Mouse (Mus musculus): ENCODE measurements around the gene Bbs2. TPM values are rescaled to one million over a fixed set of nuclear protein-coding genes. Genes with fewer than 3 reads are reported as not detected.
"Not testable (repeated sequence)": the region's sequence is repeated elsewhere in the genome, so short reads cannot be mapped to it uniquely, and the experiment has no call there.

The Bbs2 gene
- polyA plus RNA-seq (2012; ENCODE audit: insufficient read depth, insufficient read length, low replicate concordance, missing spikeins): not detected in 2 replicates

- TF ChIP-seq POLR2A (IDR thresholded peaks at IDR 0.05; ENCODE audit: insufficient read depth, low read depth, low read length) (peak; percentile 90), CTCF (IDR thresholded peaks at IDR 0.05; ENCODE audit: insufficient read depth, low read depth, low read length) (no peak; the same call in 1 of the 2 replicates)
- Histone ChIP-seq H3K4me1 (ENCODE audit: control insufficient read depth, insufficient read depth, low read length) (peaks cover 5% of the 10 kb centered on the region; the same call in 1 of the 2 replicates), H3K4me3 (ENCODE audit: insufficient read depth, low read depth, low read length) (peak within 1 kb of the TSS; percentile 73), H3K27ac (ENCODE audit: insufficient read depth, low read depth, low read length) (peak within 1 kb of the TSS; percentile 100)
- under 1% methylated on average over 61 of the region's 61 CpGs for WGBS
These were observed at the start of gene Bbs2 for GRCm38 (mm10) chr8:94098081-94098974. Gene Bbs2, minus strand, starts transcription at chr8:94098928.

GRCm38 (mm10) chr8:94148236-94148635 lies 49.5 kb upstream of the Bbs2 start:
- H3K27ac ChIP-seq (ENCODE audit: insufficient read depth, low read depth, low read length): peak overlapping the region; percentile 74; the same call in 1 of the 2 replicates

GRCm38 (mm10) chr8:94140266-94140795 lies 41.6 kb upstream of the Bbs2 start:
- no peak for TF ChIP-seq CTCF (IDR thresholded peaks at IDR 0.05; ENCODE audit: insufficient read depth, low read depth, low read length)
- no peak for TF ChIP-seq POLR2A (IDR thresholded peaks at IDR 0.05; ENCODE audit: insufficient read depth, low read depth, low read length)
- no peak overlapping the region for H3K4me3 ChIP-seq (ENCODE audit: insufficient read depth, low read depth, low read length)
- H3K4me1 ChIP-seq (ENCODE audit: control insufficient read depth, insufficient read depth, low read length): peaks cover 10% of the 10 kb centered on the region
- 72% methylated on average over 4 of the region's 4 CpGs for WGBS
- H3K27ac ChIP-seq (ENCODE audit: insufficient read depth, low read depth, low read length): no peak overlapping the region

More at GRCm38 (mm10) chr8:94148236-94148635, 49.5 kb upstream of the Bbs2 start:
- Histone ChIP-seq H3K4me1 (ENCODE audit: control insufficient read depth, insufficient read depth, low read length) (peaks cover 13% of the 10 kb centered on the region), H3K4me3 (ENCODE audit: insufficient read depth, low read depth, low read length) (no peak overlapping the region)
- 13% methylated on average over 5 of the region's 5 CpGs for WGBS
- no peak for TF ChIP-seq CTCF (IDR thresholded peaks at IDR 0.05; ENCODE audit: insufficient read depth, low read depth, low read length)
- no peak for TF ChIP-seq POLR2A (IDR thresholded peaks at IDR 0.05; ENCODE audit: insufficient read depth, low read depth, low read length)

- no peak for TF ChIP-seq POLR2A (IDR thresholded peaks at IDR 0.05; ENCODE audit: insufficient read depth, low read depth, low read length)
- no peak for TF ChIP-seq CTCF (IDR thresholded peaks at IDR 0.05; ENCODE audit: insufficient read depth, low read depth, low read length)
- whole genome bisulfite sequencing: 66% methylated on average over 6 of the region's 6 CpGs
- Histone ChIP-seq H3K27ac (ENCODE audit: insufficient read depth, low read depth, low read length) (no peak within 1 kb of the TSS), H3K4me3 (ENCODE audit: insufficient read depth, low read depth, low read length) (no peak within 1 kb of the TSS), H3K4me1 (ENCODE audit: control insufficient read depth, insufficient read depth, low read length) (peaks cover 10% of the 10 kb centered on the region)
These were observed 38.2 kb upstream of the Bbs2 start, which contains the start of gene Mt4 for GRCm38 (mm10) chr8:94136933-94137332. Gene Mt4, plus strand, starts transcription at chr8:94137197.

- WGBS: 85% methylated on average over 7 of the region's 7 CpGs
- Histone ChIP-seq H3K4me3 (ENCODE audit: insufficient read depth, low read depth, low read length) (no peak overlapping the region), H3K27ac (ENCODE audit: insufficient read depth, low read depth, low read length) (no peak overlapping the region), H3K4me1 (ENCODE audit: control insufficient read depth, insufficient read depth, low read length) (peaks cover 10% of the 10 kb centered on the region)
- TF ChIP-seq POLR2A (IDR thresholded peaks at IDR 0.05; ENCODE audit: insufficient read depth, low read depth, low read length): no peak
- no peak for TF ChIP-seq CTCF (IDR thresholded peaks at IDR 0.05; ENCODE audit: insufficient read depth, low read depth, low read length)
These were observed 37.5 kb upstream of the Bbs2 start for GRCm38 (mm10) chr8:94136192-94136591.

- 95% methylated on average over 6 of the region's 6 CpGs for WGBS
- no peak for TF ChIP-seq POLR2A (IDR thresholded peaks at IDR 0.05; ENCODE audit: insufficient read depth, low read depth, low read length)
- TF ChIP-seq CTCF (IDR thresholded peaks at IDR 0.05; ENCODE audit: insufficient read depth, low read depth, low read length): no peak
- H3K4me3 ChIP-seq (ENCODE audit: insufficient read depth, low read depth, low read length): no peak overlapping the region
- H3K4me1 ChIP-seq (ENCODE audit: control insufficient read depth, insufficient read depth, low read length): peaks cover 10% of the 10 kb centered on the region
- no peak overlapping the region for H3K27ac ChIP-seq (ENCODE audit: insufficient read depth, low read depth, low read length)
These were observed 36.8 kb upstream of the Bbs2 start for GRCm38 (mm10) chr8:94135556-94135955.

GRCm38 (mm10) chr8:94134601-94135000 lies 35.9 kb upstream of the Bbs2 start:
- H3K27ac ChIP-seq (ENCODE audit: insufficient read depth, low read depth, low read length): not testable (repeated sequence)

GRCm38 (mm10) chr8:94132096-94132495 lies 33.4 kb upstream of the Bbs2 start:
- 78% methylated on average over 5 of the region's 5 CpGs for WGBS
- TF ChIP-seq POLR2A (IDR thresholded peaks at IDR 0.05; ENCODE audit: insufficient read depth, low read depth, low read length) (no peak), CTCF (IDR thresholded peaks at IDR 0.05; ENCODE audit: insufficient read depth, low read depth, low read length) (no peak)

More at GRCm38 (mm10) chr8:94134601-94135000, 35.9 kb upstream of the Bbs2 start:
- H3K4me1 ChIP-seq (ENCODE audit: control insufficient read depth, insufficient read depth, low read length): peaks cover 10% of the 10 kb centered on the region
- not testable (repeated sequence) for H3K4me3 ChIP-seq (ENCODE audit: insufficient read depth, low read depth, low read length)
- 59% methylated on average over 3 of the region's 3 CpGs for WGBS

GRCm38 (mm10) chr8:94130126-94130525 lies 31.4 kb upstream of the Bbs2 start:
- WGBS: 87% methylated on average over 4 of the region's 4 CpGs
- Histone ChIP-seq H3K4me3 (ENCODE audit: insufficient read depth, low read depth, low read length) (no peak overlapping the region), H3K27ac (ENCODE audit: insufficient read depth, low read depth, low read length) (no peak overlapping the region), H3K4me1 (ENCODE audit: control insufficient read depth, insufficient read depth, low read length) (peaks cover 6% of the 10 kb centered on the region)
- TF ChIP-seq POLR2A (IDR thresholded peaks at IDR 0.05; ENCODE audit: insufficient read depth, low read depth, low read length) (no peak), CTCF (IDR thresholded peaks at IDR 0.05; ENCODE audit: insufficient read depth, low read depth, low read length) (no peak)

More at GRCm38 (mm10) chr8:94132096-94132495, 33.4 kb upstream of the Bbs2 start:
- Histone ChIP-seq H3K4me1 (ENCODE audit: control insufficient read depth, insufficient read depth, low read length) (peaks cover 10% of the 10 kb centered on the region), H3K27ac (ENCODE audit: insufficient read depth, low read depth, low read length) (no peak overlapping the region), H3K4me3 (ENCODE audit: insufficient read depth, low read depth, low read length) (no peak overlapping the region)

Data from olfactory bulb, adult 2 months (tissue).